In genomic region chr10:71237516-71238239, GRCm38 (mm10) we compare ENCODE assay signal across 8 mouse cellular contexts. TPM values are rescaled to one million over a fixed set of nuclear protein-coding genes. Genes with fewer than 3 reads are reported as not detected.
DNase-seq lines count a peak whose midpoint lies in the region; ATAC-seq lines count a peak whose summit lies in the region.

No protein-coding gene starts in this region.

- H3K4me2 ChIP-seq in hindbrain, embryonic 13.5 days = peak overlapping the region; percentile 91

- H3K36me3 ChIP-seq in hindbrain, embryonic 13.5 days = peaks cover 25% of the 10 kb centered on the region

- H3K27ac ChIP-seq in hindbrain, embryonic 13.5 days = peak overlapping the region; percentile 76

- no peaks in the 10 kb centered on the region for H3K9me3 ChIP-seq in hindbrain, embryonic 13.5 days

- peaks cover 15% of the 10 kb centered on the region for H3K4me1 ChIP-seq in hindbrain, embryonic 13.5 days (replicated peaks)

- H3K27me3 ChIP-seq in hindbrain, embryonic 13.5 days = no peaks in the 10 kb centered on the region

- peak overlapping the region; percentile 90 for H3K9ac ChIP-seq in hindbrain, embryonic 13.5 days

- H3K4me3 ChIP-seq in hindbrain, embryonic 13.5 days = peak overlapping the region; percentile 90

- peak; percentile 98 for DNase-seq in Muller cell, postnatal 12 days (ENCODE audit: inconsistent ontology term)
- DNase-seq in cerebellum, adult 9-11 months = peak; percentile 97
- peak; percentile 91 to 94 for DNase-seq in frontal cortex, postnatal 10 days (ENCODE audit: low spot score in 2 of 2)
- peak; percentile 89 for DNase-seq in layer of hippocampus, postnatal 25 days (ENCODE audit: extremely low spot score in 1 of 2, low spot score in 1 of 2)
- peak; percentile 95 for DNase-seq in lung, postnatal 25 days (ENCODE audit: low spot score)
- DNase-seq in retina, embryonic 14.5 days (ENCODE audit: low spot score) = peak; percentile 96
- peak; percentile 100 for DNase-seq in thymus, postnatal 4 days

- WGBS in hindbrain, embryonic 13.5 days = under 1% methylated on average over 68 of the region's 68 CpGs

- peak; percentile 99 for ATAC-seq in hindbrain, embryonic 13.5 days (ENCODE audit: low FRiP score)

RNA-seq across cellular contexts. Expression of gene Tfam, which starts 0.4 kb away (rescaled TPM):
- polyA plus RNA-seq in hindbrain, embryonic 13.5 days (2015; fragmentation: Nextera tagmentation; extraction: Ambion mirVana) = 56.1 and 56.5 TPM in 2 replicates
- 10 to 100 TPM; 36.1 to 49.5 TPM for total RNA-seq in layer of hippocampus, postnatal 25 days (2021)

RNA-seq across cellular contexts. Expression of gene Ube2d1, which starts 47.4 kb away (rescaled TPM):
- 182 and 186 TPM in 2 replicates for polyA plus RNA-seq in hindbrain, embryonic 13.5 days (2015; fragmentation: Nextera tagmentation; extraction: Ambion mirVana)
- total RNA-seq in layer of hippocampus, postnatal 25 days (2021) = 10 to 100 TPM; 51.4 to 58.2 TPM

Comparison
In these comparisons a context has a peak if more than half of its experiments do, and no peak if none do; other contexts are left out.
1. Peak in every context shown above with its lines: DNase-seq, ATAC-seq, H3K4me3 ChIP-seq and H3K27ac ChIP-seq.